Mouse (Mus musculus): ENCODE measurements around the gene Nmt2. TPM values are rescaled to one million over a fixed set of nuclear protein-coding genes. Genes with fewer than 3 reads are reported as not detected.

Nmt2 gene
- 6.9 and 10.6 TPM in 2 replicates for total RNA-seq (2023)

GRCm38 (mm10) chr2:3283602-3284472 lies at the start of gene Nmt2:
TSS of gene Nmt2 (plus strand) at chr2:3284212.

GRCm38 (mm10) chr2:3332484-3333242 lies 48.7 kb downstream of the Nmt2 start, which contains the start of gene Rpp38:
TSS of gene Rpp38 (minus strand) at chr2:3332643.

DNA sequence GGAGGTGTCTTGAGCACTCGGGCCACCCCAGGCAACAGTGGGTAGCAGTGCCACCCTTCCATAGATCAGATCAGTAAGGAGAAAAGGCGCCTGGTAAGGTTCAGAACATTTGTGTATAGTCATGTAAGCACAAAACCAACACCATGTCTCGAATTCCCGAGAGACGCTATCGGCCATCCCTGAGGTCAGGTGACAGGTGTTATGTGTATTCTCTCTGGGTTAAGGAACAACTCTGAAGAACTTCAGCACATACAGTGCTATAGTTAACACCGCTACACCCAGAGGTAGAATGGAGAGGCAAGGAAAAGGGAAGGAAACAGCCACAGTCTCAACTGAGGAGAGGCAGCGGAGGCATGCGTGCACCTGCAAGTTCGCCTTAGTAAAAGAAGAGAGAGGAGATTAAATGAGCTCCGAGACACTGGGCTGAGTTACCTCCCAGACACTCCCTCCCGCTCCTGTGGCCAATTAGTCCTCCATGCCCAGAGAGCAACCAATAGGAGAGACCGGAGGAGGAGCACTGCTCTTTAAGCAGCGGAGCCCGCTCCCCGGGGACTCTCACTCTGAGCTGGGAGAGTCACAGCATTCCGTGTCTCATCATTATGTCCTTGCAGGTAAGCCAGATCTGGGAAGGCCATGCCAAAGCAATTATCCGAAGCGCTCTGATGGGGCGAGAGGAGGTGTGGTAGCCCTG lies 51.7 kb downstream of the Nmt2 start, which contains the start of gene Acbd7:
Gene Acbd7, plus strand, starts transcription at position 558 of the 691 bp plus-strand sequence.

Other genes starting within 250 kb of the Nmt2 start
- gene Fam171a1, start 170.0 kb upstream of the Nmt2 start, total RNA-seq (2023) = 0.11 and 0.32 TPM in 2 replicates
- 0.66 TPM in 1 of 2 replicates, not detected in the other for gene Rpp38, start 48.4 kb downstream of the Nmt2 start, total RNA-seq (2023)
- not detected in 2 replicates for gene Acbd7, start 52.0 kb downstream of the Nmt2 start, total RNA-seq (2023)
- gene Olah, start 113.0 kb downstream of the Nmt2 start, total RNA-seq (2023) = 0.25 TPM in 1 of 2 replicates, not detected in the other
- 2.7 TPM in 1 of 2 replicates, not detected in the other for gene Meig1, start 138.4 kb downstream of the Nmt2 start, total RNA-seq (2023)
- gene Dclre1c, start 139.9 kb downstream of the Nmt2 start, total RNA-seq (2023) = 70.9 and 115 TPM in 2 replicates
- gene Suv39h2, start 190.8 kb downstream of the Nmt2 start, total RNA-seq (2023) = 1.3 and 1.8 TPM in 2 replicates
- gene Gm45902, start 228.6 kb downstream of the Nmt2 start, total RNA-seq (2023) = 15.1 and 19.4 TPM in 2 replicates
- 97.2 and 130 TPM in 2 replicates for gene Hspa14, start 228.6 kb downstream of the Nmt2 start, total RNA-seq (2023)
- gene Cdnf, start 228.8 kb downstream of the Nmt2 start, total RNA-seq (2023) = 0.92 and 1.1 TPM in 2 replicates